In the genomic region with DNA sequence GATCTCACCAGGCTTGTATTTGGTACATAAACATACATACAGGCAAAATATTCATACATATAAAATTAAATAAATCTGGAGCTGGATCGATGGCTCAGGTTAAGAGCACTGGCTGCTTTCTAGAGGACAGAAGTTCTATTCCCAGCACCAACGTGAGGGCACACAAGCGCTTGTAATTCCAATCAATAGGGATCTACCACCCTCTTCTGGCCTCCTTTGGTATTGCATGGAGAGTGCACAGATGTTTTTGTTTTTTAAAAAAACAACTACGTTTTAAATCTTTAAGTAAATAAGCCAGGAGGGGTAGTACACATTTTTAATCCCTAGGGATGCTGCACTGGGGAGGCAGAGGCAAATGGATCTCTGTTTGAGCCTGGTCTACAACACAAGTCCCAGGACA, we compare ENCODE assay signal across 9 mouse cellular contexts. TPM values are rescaled to one million over a fixed set of nuclear protein-coding genes. Genes with fewer than 3 reads are reported as not detected.
DNase-seq lines count a peak whose midpoint lies in the region; ATAC-seq and TF ChIP-seq lines count a peak whose summit lies in the region.
"Had no signal": no experiment of that assay in that cellular context is flagged by ENCODE, and none has a peak within 500 bp of the region (broad histone marks: within the 10 kb centered on the region; RNA-seq: fewer than 3 reads in every experiment).

No protein-coding gene starts in this region.

- H3K27ac ChIP-seq in kidney, embryonic 15.5 days, result no peak overlapping the region
- H3K27ac ChIP-seq in bone marrow macrophage, adult 2 months (ENCODE audit: insufficient read depth, low read depth, low read length), result peak overlapping the region; percentile 76
- H3K27ac ChIP-seq: heart, embryonic 15.5 days had no signal

- TF ChIP-seq CTCF in bone marrow macrophage, adult 2 months (IDR thresholded peaks at IDR 0.05; ENCODE audit: low read depth, low read length), result peak; percentile 26; the same call in 1 of the 2 replicates

- no peak overlapping the region for H3K9ac ChIP-seq in kidney, embryonic 15.5 days
- H3K9ac ChIP-seq: heart, embryonic 15.5 days had no signal

- TF ChIP-seq POLR2A in bone marrow macrophage, adult 2 months (IDR thresholded peaks at IDR 0.05; ENCODE audit: borderline replicate concordance, low read depth, low read length), result no peak

- ATAC-seq in kidney, embryonic 15.5 days (replicated peaks; ENCODE audit: low FRiP score), result no peak
- peak; percentile 48 for ATAC-seq in megakaryocyte progenitor cell, adult 5-6 weeks (replicated peaks; ENCODE audit: poor library complexity)

- H3K36me3 ChIP-seq in kidney, embryonic 15.5 days, result no peaks in the 10 kb centered on the region; the same call in 1 of the 2 replicates
- H3K36me3 ChIP-seq: heart, embryonic 15.5 days had no signal

- 28% methylated on average over 4 of the region's 4 CpGs for WGBS in kidney, embryonic 15.5 days

- no peak overlapping the region for H3K4me2 ChIP-seq in kidney, embryonic 15.5 days
- H3K4me2 ChIP-seq: heart, embryonic 15.5 days had no signal

- H3K4me3 ChIP-seq in kidney, embryonic 15.5 days (replicated peaks), result no peak overlapping the region
- no peak overlapping the region for H3K4me3 ChIP-seq in bone marrow macrophage, adult 2 months (ENCODE audit: insufficient read depth, low read length)
- H3K4me3 ChIP-seq: heart, embryonic 15.5 days had no signal

- no peaks in the 10 kb centered on the region for H3K27me3 ChIP-seq in kidney, embryonic 15.5 days
- H3K27me3 ChIP-seq: heart, embryonic 15.5 days had no signal

- peaks cover 15% of the 10 kb centered on the region for H3K4me1 ChIP-seq in kidney, embryonic 15.5 days
- H3K4me1 ChIP-seq in bone marrow macrophage, adult 2 months (ENCODE audit: control insufficient read depth, insufficient read depth, low read length), result peaks cover 5% of the 10 kb centered on the region; the same call in 1 of the 2 replicates

- H3K9me3 ChIP-seq in kidney, embryonic 15.5 days (replicated peaks), result no peaks in the 10 kb centered on the region
- H3K9me3 ChIP-seq: heart, embryonic 15.5 days had no signal

- peak; percentile 78 for DNase-seq in kidney, adult 9 months
- peak; percentile 83 for DNase-seq in ES-CJ7 (ENCODE audit: low read depth, low spot score)
- peak; percentile 42 for DNase-seq in hindlimb bud, embryonic 11.5 days (ENCODE audit: extremely low spot score, low read depth, low spot score)
- DNase-seq in Muller cell, postnatal 12 days (ENCODE audit: inconsistent ontology term), result no peak

RNA-seq across cellular contexts. Expression of a gene that starts 1.8 kb away (rescaled TPM):
- polyA plus RNA-seq in kidney, embryonic 15.5 days (2015; fragmentation: Nextera tagmentation; extraction: Ambion mirVana), result 32.3 and 34.2 TPM in 2 replicates
- 26.0 and 32.8 TPM in 2 replicates for polyA plus RNA-seq in bone marrow macrophage, adult 2 months (2012; ENCODE audit: insufficient read depth, insufficient read length, missing spikeins)
- 18.2 and 19.5 TPM in 2 replicates for total RNA-seq in megakaryocyte progenitor cell, adult 5-6 weeks (2015)
- 13.8 and 14.2 TPM in 2 replicates for total RNA-seq in megakaryocyte progenitor cell, adult 5-6 weeks (2017)

RNA-seq across cellular contexts. Expression of a gene that starts 7.8 kb away (rescaled TPM):
- 44.0 and 47.2 TPM in 2 replicates for polyA plus RNA-seq in kidney, embryonic 15.5 days (2015; fragmentation: Nextera tagmentation; extraction: Ambion mirVana)
- 5.6 and 6.0 TPM in 2 replicates for polyA plus RNA-seq in bone marrow macrophage, adult 2 months (2012; ENCODE audit: insufficient read depth, insufficient read length, missing spikeins)
- 12.0 and 16.9 TPM in 2 replicates for total RNA-seq in megakaryocyte progenitor cell, adult 5-6 weeks (2015)
- 5.5 and 6.3 TPM in 2 replicates for total RNA-seq in megakaryocyte progenitor cell, adult 5-6 weeks (2017)

RNA-seq across cellular contexts. Expression of a gene that starts 14.5 kb away (rescaled TPM):
- polyA plus RNA-seq in kidney, embryonic 15.5 days (2015; fragmentation: Nextera tagmentation; extraction: Ambion mirVana), result 0.52 and 0.54 TPM in 2 replicates
- polyA plus RNA-seq in bone marrow macrophage, adult 2 months (2012; ENCODE audit: insufficient read depth, insufficient read length, missing spikeins), result 6.2 and 7.9 TPM in 2 replicates
- 0.34 and 0.42 TPM in 2 replicates for total RNA-seq in megakaryocyte progenitor cell, adult 5-6 weeks (2015)
- total RNA-seq in megakaryocyte progenitor cell, adult 5-6 weeks (2017), result 0.44 and 0.71 TPM in 2 replicates
- polyA plus RNA-seq: heart, embryonic 15.5 days; neural tube, embryonic 14.5 days had no signal

RNA-seq across cellular contexts. Expression of a gene that starts 15.1 kb away (rescaled TPM):
- polyA plus RNA-seq in kidney, embryonic 15.5 days (2015; fragmentation: Nextera tagmentation; extraction: Ambion mirVana), result 103 and 113 TPM in 2 replicates
- polyA plus RNA-seq in bone marrow macrophage, adult 2 months (2012; ENCODE audit: insufficient read depth, insufficient read length, missing spikeins), result 31.0 and 33.7 TPM in 2 replicates
- total RNA-seq in megakaryocyte progenitor cell, adult 5-6 weeks (2015), result 29.2 and 37.4 TPM in 2 replicates
- 33.6 and 37.0 TPM in 2 replicates for total RNA-seq in megakaryocyte progenitor cell, adult 5-6 weeks (2017)

RNA-seq across cellular contexts. Expression of a gene that starts 20.7 kb away (rescaled TPM):
- polyA plus RNA-seq in kidney, embryonic 15.5 days (2015; fragmentation: Nextera tagmentation; extraction: Ambion mirVana), result 0.51 and 0.54 TPM in 2 replicates
- 0.53 and 0.80 TPM in 2 replicates for polyA plus RNA-seq in bone marrow macrophage, adult 2 months (2012; ENCODE audit: insufficient read depth, insufficient read length, missing spikeins)
- 0.07 and 0.17 TPM in 2 replicates for total RNA-seq in megakaryocyte progenitor cell, adult 5-6 weeks (2015)
- 0.21 TPM in 1 of 2 replicates, not detected in the other for total RNA-seq in megakaryocyte progenitor cell, adult 5-6 weeks (2017)
